Mouse (Mus musculus) lung, embryonic 16.5 days (tissue): ENCODE data around the gene Plrg1. TPM values are rescaled to one million over a fixed set of nuclear protein-coding genes. Genes with fewer than 3 reads are reported as not detected.
A peak's percentile ranks its signal among the peaks of the same experiment; 100 is the strongest.

Source experiments
- ATAC-seq: fragments of 200-750 bp; cut with Nextera tagmentation; 2 replicates; pipeline ENCODE4 v1.8.0; 2017; ENCODE audit warnings: low read depth, mild to moderate bottlenecking, moderate library complexity
- H3K27ac ChIP-seq: fragments of 300-500 bp; sonication (generic); 2 replicates; pipeline ENCODE4 v1.5.1; 2014; ENCODE audit warnings: mild to moderate bottlenecking, control low read depth, low read length
- H3K27me3 ChIP-seq: fragments of 300-500 bp; sonication (generic); 2 replicates; pipeline ENCODE4 v1.6.1; 2014; ENCODE audit warnings: low read depth, low read length, mixed read lengths; ENCODE audit not compliant: control insufficient read depth, insufficient read depth
- H3K36me3 ChIP-seq: fragments of 300-500 bp; sonication (generic); 2 replicates; pipeline ENCODE4 v1.6.1; 2014; ENCODE audit warnings: low read length; ENCODE audit not compliant: control insufficient read depth, insufficient read depth
- H3K4me1 ChIP-seq: fragments of 300-500 bp; sonication (generic); replicated peaks from 2 replicates; pipeline ENCODE4 v1.6.1; 2014; ENCODE audit warnings: low read length, mixed read lengths; ENCODE audit not compliant: control insufficient read depth, insufficient read depth
- H3K4me2 ChIP-seq: fragments of 300-500 bp; sonication (generic); 2 replicates; pipeline ENCODE4 v1.6.1; 2014; ENCODE audit warnings: low read depth, low read length, control low read depth
- H3K4me3 ChIP-seq: fragments of 300-500 bp; sonication (generic); 2 replicates; pipeline ENCODE4 v1.5.1; 2014; ENCODE audit warnings: mild to moderate bottlenecking, low read length, control low read depth
- H3K9ac ChIP-seq: fragments of 300-500 bp; sonication (generic); 2 replicates; pipeline ENCODE4 v1.6.1; 2014; ENCODE audit warnings: low read length, control low read depth
- H3K9me3 ChIP-seq: fragments of 300-500 bp; sonication (generic); 2 replicates; pipeline ENCODE4 v1.6.1; 2016; ENCODE audit warnings: low read length; ENCODE audit not compliant: control insufficient read depth
- WGBS: fragments of 180-500 bp; shearing (Covaris S2); extraction: QIAGEN DNeasy Blood & Tissue Kit; methylation state at CpG from one replicate; pipeline ENCODE4 v1.1.7; 2014; 5-methylcytosine and 5-hydroxymethylcytosine counted together
- polyA plus RNA-seq: library from polyadenylated mRNA; unstranded; fragments of >200 nt; fragmentation: Nextera tagmentation; extraction: Ambion mirVana; gene quantifications from 2 replicates; pipeline ENCODE4 v1.2.1, GENCODE M21; 2015

The Plrg1 gene
- polyA plus RNA-seq, 1 experiment from 2014 or later, result 99.0 TPM

DNA sequence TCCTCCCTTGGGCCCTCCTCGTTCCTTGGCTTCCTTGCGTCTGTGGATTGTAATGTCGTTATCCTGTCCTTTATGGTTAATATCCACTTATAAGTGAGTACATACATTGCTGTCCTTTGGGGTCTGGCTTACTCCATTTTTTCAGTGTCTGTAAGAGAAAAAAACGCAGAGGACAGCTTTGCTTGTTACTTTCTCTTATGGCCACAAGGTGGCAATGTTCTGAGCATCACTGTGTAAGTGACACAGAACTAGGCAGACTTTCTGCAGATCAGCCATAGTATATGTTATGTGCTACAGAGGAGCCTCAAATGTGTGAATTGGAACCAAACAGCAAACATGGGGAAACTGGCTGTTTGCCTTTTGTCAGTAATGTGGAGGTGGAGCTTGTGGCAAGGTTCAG lies 54.8 kb downstream of the Plrg1 start:
- Histone ChIP-seq H3K27me3 (no peaks in the 10 kb centered on the region), H3K9me3 (peaks cover 4% of the 10 kb centered on the region; the same call in 1 of the 2 replicates), H3K4me3 (no peak overlapping the region), H3K4me1 (peaks cover 9% of the 10 kb centered on the region; the same call in 1 of the 2 replicates), H3K27ac (no peak overlapping the region), H3K4me2 (no peak overlapping the region), H3K9ac (no peak overlapping the region), H3K36me3 (no peaks in the 10 kb centered on the region)
- peak; percentile 68; the same call in 1 of the 2 replicates for ATAC-seq
- 33% methylated on average over 4 of the region's 4 CpGs for WGBS

DNA sequence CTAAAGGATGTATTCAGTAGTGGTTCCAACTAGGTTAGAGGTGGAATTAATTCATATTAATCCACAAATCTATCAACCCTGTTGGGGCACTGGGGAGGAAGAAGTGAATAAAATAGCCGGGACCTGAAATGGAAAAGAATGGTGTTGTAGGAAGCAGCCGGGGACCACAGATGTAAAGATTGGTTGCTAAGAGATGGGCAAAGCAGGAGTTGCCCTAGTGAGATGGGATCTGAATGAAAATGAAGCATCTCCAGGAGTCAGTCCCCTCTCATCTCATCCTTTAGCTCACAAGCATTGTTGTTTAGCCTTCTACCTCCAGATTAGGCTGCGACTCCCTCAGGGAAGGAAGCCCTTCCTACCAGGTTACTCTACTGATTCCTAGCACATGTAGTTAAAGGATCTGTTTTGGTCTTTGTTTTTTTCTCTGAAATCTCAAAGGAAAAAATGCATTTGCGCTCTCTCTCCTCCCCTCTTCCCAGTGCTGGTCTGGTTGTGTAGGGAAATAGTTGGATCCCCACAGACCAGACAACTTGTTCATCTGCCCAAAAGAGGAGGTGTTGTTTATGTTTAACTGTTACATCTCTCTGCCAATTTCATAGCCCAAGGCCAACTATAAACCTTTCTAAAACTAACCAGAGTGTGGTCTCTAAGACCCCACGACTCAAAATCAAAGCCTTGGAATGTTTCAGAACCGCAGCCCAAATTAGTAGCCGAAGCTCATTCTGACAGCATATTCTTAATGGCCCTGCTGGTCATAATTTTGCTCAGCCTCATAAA lies 56.4 kb downstream of the Plrg1 start:
- ATAC-seq, result peak; percentile 49; the same call in 1 of the 2 replicates
- no peaks in the 10 kb centered on the region for H3K27me3 ChIP-seq
- H3K4me2 ChIP-seq, result no peak overlapping the region
- H3K4me1 ChIP-seq, result peaks cover 9% of the 10 kb centered on the region; the same call in 1 of the 2 replicates
- no peak overlapping the region for H3K27ac ChIP-seq
- WGBS, result 48% methylated on average over 7 of the region's 7 CpGs
- H3K4me3 ChIP-seq, result no peak overlapping the region
- H3K9ac ChIP-seq, result no peak overlapping the region
- H3K9me3 ChIP-seq, result no peaks in the 10 kb centered on the region
- H3K36me3 ChIP-seq, result no peaks in the 10 kb centered on the region

DNA sequence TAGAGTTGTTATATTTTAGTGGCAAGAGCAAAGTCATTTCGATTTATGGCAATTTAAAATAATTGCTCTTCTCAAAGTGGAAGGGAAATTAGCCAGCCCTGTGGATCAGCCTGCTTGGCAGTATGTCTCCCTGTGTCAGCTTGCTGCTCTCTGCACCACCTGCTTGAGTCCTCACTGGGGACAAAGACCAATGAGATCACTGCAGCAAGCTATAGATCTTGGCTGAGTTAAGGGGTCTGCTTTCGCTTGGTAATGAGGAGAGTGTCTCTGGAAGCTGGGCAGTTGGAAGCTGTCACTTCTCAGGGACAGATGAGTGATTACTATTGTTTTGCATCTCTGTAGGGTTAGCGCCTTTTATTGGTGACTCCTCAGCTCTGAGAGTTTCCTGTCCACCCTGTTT lies 57.5 kb downstream of the Plrg1 start:
- ATAC-seq, result no peak
- WGBS, result 30% methylated on average over 3 of the region's 3 CpGs

DNA sequence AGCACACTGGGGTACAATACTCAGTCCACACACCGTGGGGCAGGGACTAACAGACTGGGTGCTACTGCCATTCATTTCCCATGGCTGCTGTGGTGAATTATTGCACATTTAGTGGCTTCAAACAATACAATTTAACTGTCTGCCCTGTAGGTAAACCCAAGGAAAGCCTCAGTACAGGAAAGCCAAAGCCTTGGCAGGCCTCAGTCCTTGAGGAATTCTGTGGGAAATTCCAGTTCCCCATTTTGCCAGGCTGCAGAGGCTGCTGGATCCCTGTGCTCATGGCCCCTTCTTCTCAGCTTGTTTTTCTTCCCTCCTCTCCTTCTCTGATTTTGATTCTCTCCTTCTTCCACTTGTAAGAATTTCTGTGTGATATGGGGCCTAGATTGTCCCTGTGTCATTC lies 59.6 kb downstream of the Plrg1 start:
- ATAC-seq, result no peak
- Histone ChIP-seq H3K36me3 (no peaks in the 10 kb centered on the region), H3K9ac (no peak overlapping the region), H3K27ac (no peak overlapping the region), H3K27me3 (no peaks in the 10 kb centered on the region), H3K4me3 (no peak overlapping the region), H3K4me2 (no peak overlapping the region), H3K4me1 (peaks cover 9% of the 10 kb centered on the region; the same call in 1 of the 2 replicates), H3K9me3 (no peaks in the 10 kb centered on the region)
- 51% methylated on average over 1 of the region's 1 CpGs for WGBS

More for the DNA sequence above, 57.5 kb downstream of the Plrg1 start:
- Histone ChIP-seq H3K9me3 (no peaks in the 10 kb centered on the region), H3K9ac (no peak overlapping the region), H3K4me2 (no peak overlapping the region), H3K36me3 (no peaks in the 10 kb centered on the region), H3K27me3 (no peaks in the 10 kb centered on the region), H3K4me3 (no peak overlapping the region), H3K4me1 (peaks cover 9% of the 10 kb centered on the region; the same call in 1 of the 2 replicates), H3K27ac (no peak overlapping the region)

GRCm38 (mm10) chr3:83117592-83117991 lies 62.3 kb downstream of the Plrg1 start:
- no peaks in the 10 kb centered on the region for H3K9me3 ChIP-seq
- no peak overlapping the region for H3K9ac ChIP-seq
- no peaks in the 10 kb centered on the region for H3K27me3 ChIP-seq
- WGBS, result 50% methylated on average over 10 of the region's 10 CpGs
- peak; percentile 36; the same call in 1 of the 2 replicates for ATAC-seq
- H3K36me3 ChIP-seq, result no peaks in the 10 kb centered on the region
- no peaks in the 10 kb centered on the region for H3K4me1 ChIP-seq
- H3K4me3 ChIP-seq, result no peak overlapping the region
- H3K4me2 ChIP-seq, result no peak overlapping the region
- H3K27ac ChIP-seq, result no peak overlapping the region

Other genes with a start within 250 kb of the Plrg1 start
- 10.1 and 11.1 TPM in 2 replicates for gene Rbm46, start 179.0 kb upstream of the Plrg1 start, polyA plus RNA-seq
- 0.44 and 0.64 TPM in 2 replicates for gene Lrat, start 151.5 kb upstream of the Plrg1 start, polyA plus RNA-seq
- gene Fgg, start 47.8 kb upstream of the Plrg1 start, polyA plus RNA-seq, result 1.5 and 16.1 TPM in 2 replicates
- gene Fga, start 29.4 kb upstream of the Plrg1 start, polyA plus RNA-seq, result 1.9 and 19.9 TPM in 2 replicates
- 0.78 and 10.6 TPM in 2 replicates for gene Fgb, start 5.7 kb upstream of the Plrg1 start, polyA plus RNA-seq
- 0.09 and 0.21 TPM in 2 replicates for gene Dchs2, start 72.4 kb downstream of the Plrg1 start, polyA plus RNA-seq